Mouse (Mus musculus) lung, postnatal 10 days (tissue): Measurements from ENCODE around the gene Pilra.

Experiments
- DNase-seq: peaks from one replicate; pipeline ENCODE4 v3.0.0; 2021

Gene Pilra

DNA sequence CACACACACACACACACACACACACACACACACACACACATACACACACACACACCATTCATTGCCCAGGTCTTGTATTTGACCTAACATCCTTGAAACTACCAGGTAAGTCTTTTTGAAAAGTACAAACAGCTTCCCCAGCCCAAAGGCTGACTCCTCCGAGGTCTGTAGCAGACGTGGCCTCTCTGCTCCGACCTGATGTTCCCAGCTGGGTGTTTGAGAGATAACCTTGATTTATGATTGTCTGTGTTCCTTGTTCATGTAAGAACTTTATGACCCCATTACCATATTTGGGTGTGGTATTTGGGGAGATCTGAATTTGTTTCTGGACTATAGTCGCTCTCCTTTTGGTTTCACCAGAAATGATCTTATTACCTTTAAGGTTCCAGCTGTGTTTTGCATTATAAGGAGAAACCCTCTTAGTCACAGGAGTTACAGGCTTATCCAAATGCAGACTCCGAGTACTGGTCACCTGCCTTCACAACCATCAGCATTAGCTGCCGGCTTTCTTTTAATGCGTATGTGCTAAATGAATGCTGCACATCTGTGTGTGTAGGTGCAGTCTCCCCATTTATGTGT, 58.7 kb downstream of the Pilra start:
- DNase-seq, result no peak

DNA sequence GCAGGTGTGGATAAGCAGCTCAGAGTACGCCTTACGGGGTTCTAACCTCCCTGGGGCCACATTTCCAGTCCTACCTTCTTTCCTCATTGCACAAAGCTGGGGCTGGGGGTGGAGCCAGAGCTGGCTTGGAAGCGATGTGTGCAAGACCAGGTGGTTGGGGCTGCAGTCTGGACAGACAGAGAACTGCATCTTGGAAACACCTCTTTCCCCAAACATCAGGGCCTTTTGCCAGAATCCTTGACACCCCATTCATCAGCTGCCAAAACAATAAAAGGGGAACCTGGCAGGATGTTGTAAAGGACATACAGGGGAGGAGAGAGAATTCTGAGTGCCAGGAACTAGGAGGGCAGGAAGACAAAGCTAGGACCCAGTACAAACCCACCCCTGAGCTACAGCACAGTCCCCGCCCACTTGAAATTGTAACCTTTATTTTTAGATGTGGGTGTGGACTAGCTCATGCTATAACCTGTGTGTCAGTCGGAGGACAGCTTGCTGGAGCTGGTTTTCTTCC, 59.6 kb downstream of the Pilra start:
- peak; percentile 57 for DNase-seq

DNA sequence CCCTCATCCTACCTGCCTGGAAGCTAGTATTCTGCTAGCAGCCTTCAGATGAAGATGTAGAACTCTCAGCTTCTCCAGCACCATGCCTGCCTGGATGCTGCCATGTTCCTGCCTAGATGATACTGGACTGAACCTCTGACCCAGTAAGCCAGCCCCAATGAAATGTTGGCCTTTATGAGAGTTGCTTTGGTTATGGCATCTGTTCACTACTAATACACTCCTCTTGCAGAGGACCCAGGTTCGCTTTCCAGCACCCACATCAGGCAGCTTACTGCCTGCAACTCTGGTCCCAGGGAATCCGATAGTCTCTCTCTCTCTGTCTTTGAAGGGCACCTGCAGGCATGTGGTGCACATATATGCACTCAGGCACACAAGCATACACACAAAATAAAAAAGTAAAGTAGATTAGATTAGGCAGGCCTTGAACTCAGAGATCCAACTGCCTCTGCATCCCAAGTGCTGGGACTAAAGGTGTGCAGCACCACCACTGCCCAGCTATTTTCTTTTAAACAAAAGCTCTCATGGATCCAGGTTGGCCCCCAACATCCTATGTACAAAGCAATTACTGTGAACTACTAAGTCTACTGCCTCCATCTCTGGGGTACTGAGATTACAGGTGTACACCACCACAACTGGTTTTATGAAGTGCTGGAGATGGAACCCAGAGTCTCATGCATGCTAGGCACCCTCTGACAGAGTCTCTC, 60.3 kb downstream of the Pilra start:
- DNase-seq, result no peak

DNA sequence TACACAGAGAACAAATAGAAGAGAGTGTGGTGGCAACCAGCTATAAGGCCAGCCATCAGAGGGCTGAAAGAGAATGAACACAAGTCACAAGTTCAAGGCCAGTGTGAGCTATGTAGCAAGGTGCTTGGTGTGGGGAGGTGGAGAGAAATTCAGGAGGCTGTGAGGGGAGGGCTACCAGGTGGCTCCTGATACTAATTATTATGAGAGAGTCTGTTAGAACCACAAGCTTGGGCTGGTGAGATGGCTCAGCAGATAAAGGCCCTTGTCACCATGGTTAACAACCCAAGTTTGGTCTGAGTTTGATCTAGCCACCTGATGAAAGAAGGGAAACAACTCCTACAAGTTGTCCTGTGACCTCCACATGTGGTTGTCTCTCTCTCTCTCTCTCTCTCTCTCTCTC, 63.3 kb downstream of the Pilra start:
- DNase-seq, result no peak
